In the genomic region with DNA sequence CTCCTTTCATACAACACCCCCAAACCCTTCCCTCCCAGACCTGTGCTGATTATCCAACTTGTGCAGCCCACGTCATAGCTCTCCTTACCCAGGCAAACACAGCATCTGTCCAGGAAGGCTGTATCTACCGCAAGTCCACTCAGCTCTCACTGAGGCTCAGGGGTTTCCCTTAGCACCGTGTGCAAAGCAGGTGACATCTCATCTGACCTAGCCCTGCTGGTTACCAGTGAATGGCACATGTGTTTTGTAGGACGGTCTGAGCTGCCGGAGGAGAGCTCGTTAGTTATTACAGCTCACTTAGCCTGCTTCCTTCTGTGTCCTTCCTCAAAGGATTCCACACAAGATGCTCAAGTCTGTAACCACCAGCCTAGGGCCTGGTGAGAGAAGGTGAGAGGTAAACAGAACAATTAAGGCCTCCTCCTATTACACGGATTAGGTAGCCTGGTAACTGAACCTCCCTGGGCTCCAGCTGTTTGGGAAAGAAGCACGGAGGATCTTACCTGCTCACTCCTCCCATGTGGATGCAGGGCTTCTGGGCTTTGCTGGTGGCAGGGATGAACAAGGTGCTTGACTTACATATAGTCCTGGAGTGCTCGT, we compare ENCODE assay signal across 25 mouse cellular contexts. TPM values are rescaled to one million over a fixed set of nuclear protein-coding genes. Genes with fewer than 3 reads are reported as not detected.
DNase-seq lines count a peak whose midpoint lies in the region; ATAC-seq and TF ChIP-seq lines count a peak whose summit lies in the region.
"Had no signal": no experiment of that assay in that cellular context is flagged by ENCODE, and none has a peak within 500 bp of the region (broad histone marks: within the 10 kb centered on the region; RNA-seq: fewer than 3 reads in every experiment).

No protein-coding gene starts in this region.

- no peak for TF ChIP-seq EP300 in CH12.LX (IDR thresholded peaks at IDR 0.05; ENCODE audit: low read length)

- H3K9ac ChIP-seq in heart, embryonic 11.5 days (ENCODE audit: low read depth, low read length): no peak overlapping the region
- peak overlapping the region; percentile 16; the same call in 1 of the 2 replicates for H3K9ac ChIP-seq in CH12.LX (ENCODE audit: insufficient read depth, low read depth)
- no peak overlapping the region for H3K9ac ChIP-seq in embryonic facial prominence, embryonic 14.5 days (ENCODE audit: low read depth, low read length)
- H3K9ac ChIP-seq: forebrain, embryonic 12.5 days; heart, embryonic 13.5 days; hindbrain, embryonic 12.5 days had no signal

- H3K4me1 ChIP-seq in heart, embryonic 11.5 days (ENCODE audit: control insufficient read depth, insufficient read depth, low read length): no peaks in the 10 kb centered on the region
- peaks cover 13% of the 10 kb centered on the region for H3K4me1 ChIP-seq in heart, embryonic 10.5 days
- H3K4me1 ChIP-seq in CH12.LX (ENCODE audit: control insufficient read depth in 1 of 2, insufficient read depth in 2 of 2): peaks cover 27 to 62% of the 10 kb centered on the region in 2 experiments
- peaks cover 12% of the 10 kb centered on the region for H3K4me1 ChIP-seq in embryonic facial prominence, embryonic 10.5 days
- H3K4me1 ChIP-seq in embryonic facial prominence, embryonic 14.5 days (ENCODE audit: control insufficient read depth, insufficient read depth, low read length): no peaks in the 10 kb centered on the region
- H3K4me1 ChIP-seq: forebrain, embryonic 12.5 days; hindbrain, embryonic 12.5 days had no signal

- TF ChIP-seq RAD21 in CH12.LX (IDR thresholded peaks at IDR 0.05; ENCODE audit: low read depth, low read length): no peak

- no peaks in the 10 kb centered on the region for H3K79me2 ChIP-seq in CH12.LX (replicated peaks; ENCODE audit: control insufficient read depth, extremely low read depth, insufficient read depth, poor library complexity, severe bottlenecking)

- no peaks in the 10 kb centered on the region for H3K9me3 ChIP-seq in heart, embryonic 11.5 days (replicated peaks; ENCODE audit: control insufficient read depth, low read length)
- H3K9me3 ChIP-seq in heart, embryonic 10.5 days: no peaks in the 10 kb centered on the region
- H3K9me3 ChIP-seq in CH12.LX (replicated peaks; ENCODE audit: low read length): no peaks in the 10 kb centered on the region
- H3K9me3 ChIP-seq in embryonic facial prominence, embryonic 10.5 days: no peaks in the 10 kb centered on the region
- no peaks in the 10 kb centered on the region for H3K9me3 ChIP-seq in embryonic facial prominence, embryonic 14.5 days (ENCODE audit: control insufficient read depth, low read length)
- H3K9me3 ChIP-seq: forebrain, embryonic 12.5 days; heart, embryonic 13.5 days; hindbrain, embryonic 12.5 days had no signal

- DNase-seq in heart, embryonic 10.5 days (ENCODE audit: low spot score): no peak
- DNase-seq in CH12.LX (ENCODE audit: extremely low read depth): peak; percentile 65
- peak; percentile 15 for DNase-seq in embryonic facial prominence, embryonic 10.5 days (ENCODE audit: low spot score)
- peak; percentile 67 for DNase-seq in embryonic facial prominence, embryonic 14.5 days (ENCODE audit: low spot score)
- DNase-seq in gastrocnemius, postnatal 10 days: no peak
- DNase-seq in cerebellum, adult 11 months: no peak
- DNase-seq: adrenal gland, adult 2 months; adrenal gland, postnatal 25 days; cerebellum, adult 11-12 months; cerebellum, adult 9-10 months; cerebellum, postnatal 25 days; gastrocnemius, postnatal 25 days; heart, postnatal 10 days; heart, postnatal 4 days; kidney, adult 8-10 months had no signal

- dilution Hi-C loops in CH12.LX (cut with MboI; ENCODE audit: extremely low pct_ligation_motif_present, extremely low pct_unique_long_range_greater_than_20kb, low sequenced_read_pairs): no loop called here

- in situ Hi-C loops in CH12.LX (cut with MboI; ENCODE audit: low pct_ligation_motif_present, low pct_unique_long_range_greater_than_20kb, low sequenced_read_pairs): loop anchor here (10.0 kb wide), 1 partner anchor 133 kb away; the partner anchor contains the start of gene C1qtnf12

- TF ChIP-seq POLR2A in CH12.LX (IDR thresholded peaks at IDR 0.05; ENCODE audit: low read depth, low read length): peak; percentile 57

- H3K27ac ChIP-seq in heart, embryonic 11.5 days (ENCODE audit: low read depth, low read length): no peak overlapping the region
- H3K27ac ChIP-seq in heart, embryonic 10.5 days: no peak overlapping the region
- peak overlapping the region; percentile 14; the same call in 1 of the 2 replicates for H3K27ac ChIP-seq in CH12.LX (ENCODE audit: insufficient read depth, low read depth)
- no peak overlapping the region for H3K27ac ChIP-seq in embryonic facial prominence, embryonic 10.5 days (replicated peaks)
- H3K27ac ChIP-seq in embryonic facial prominence, embryonic 14.5 days (replicated peaks; ENCODE audit: low read depth, low read length): 0 out of 2 replicates have a peak overlapping the region, but pooled peaks have one; percentile 39
- H3K27ac ChIP-seq: forebrain, embryonic 12.5 days; hindbrain, embryonic 12.5 days had no signal

- no peak overlapping the region; the same call in 1 of the 2 replicates for H3K4me2 ChIP-seq in heart, embryonic 11.5 days
- H3K4me2 ChIP-seq in CH12.LX (ENCODE audit: insufficient read depth, low read depth, poor library complexity, severe bottlenecking): peak overlapping the region; percentile 47
- H3K4me2 ChIP-seq in embryonic facial prominence, embryonic 14.5 days (ENCODE audit: low read depth, low read length): no peak overlapping the region
- H3K4me2 ChIP-seq: forebrain, embryonic 12.5 days; heart, embryonic 13.5 days; hindbrain, embryonic 12.5 days had no signal

- no peak for TF ChIP-seq CTCF in CH12.LX (conservative IDR thresholded peaks at IDR 0.05 in 1 of 2, IDR thresholded peaks at IDR 0.05 in 1 of 2; ENCODE audit: low read depth in 2 of 2, low read length in 2 of 2)

- ATAC-seq in heart, embryonic 11.5 days (replicated peaks; ENCODE audit: insufficient number of reproducible peaks, low FRiP score, low TSS enrichment): 0 out of 2 replicates have a peak, but pooled peaks have one; percentile 18
- ATAC-seq in embryonic facial prominence, embryonic 14.5 days (ENCODE audit: low read depth): peak; percentile 92
- ATAC-seq: forebrain, embryonic 16.5 days; hindbrain, embryonic 16.5 days; inflammation-experienced regulatory T-cells, adult 6 months; intestine, postnatal 0 days had no signal

- 54% methylated on average over 9 of the region's 9 CpGs for WGBS in heart, embryonic 11.5 days (ENCODE audit: insufficient replicate concordance)
- 54% methylated on average over 9 of the region's 9 CpGs for WGBS in heart, embryonic 10.5 days
- WGBS in embryonic facial prominence, embryonic 10.5 days: 57% methylated on average over 9 of the region's 9 CpGs
- 50% methylated on average over 9 of the region's 9 CpGs for WGBS in embryonic facial prominence, embryonic 14.5 days

- no peaks in the 10 kb centered on the region for H3K36me3 ChIP-seq in heart, embryonic 11.5 days (ENCODE audit: control insufficient read depth, insufficient read depth, low read length)
- no peaks in the 10 kb centered on the region for H3K36me3 ChIP-seq in heart, embryonic 10.5 days
- H3K36me3 ChIP-seq in CH12.LX (replicated peaks in 1 of 2; ENCODE audit: control insufficient read depth in 1 of 2, insufficient read depth in 1 of 2, low read length in 1 of 2): no peaks in the 10 kb centered on the region
- H3K36me3 ChIP-seq in embryonic facial prominence, embryonic 10.5 days (replicated peaks): no peaks in the 10 kb centered on the region
- no peaks in the 10 kb centered on the region for H3K36me3 ChIP-seq in embryonic facial prominence, embryonic 14.5 days (ENCODE audit: control insufficient read depth, insufficient read depth, low read length)
- H3K36me3 ChIP-seq: forebrain, embryonic 12.5 days; heart, embryonic 13.5 days; hindbrain, embryonic 12.5 days had no signal

- no peaks in the 10 kb centered on the region for H3K27me3 ChIP-seq in heart, embryonic 11.5 days (ENCODE audit: control insufficient read depth, insufficient read depth, low read length)
- H3K27me3 ChIP-seq in heart, embryonic 10.5 days (ENCODE audit: insufficient read depth, poor library complexity, severe bottlenecking): 0 out of 2 replicates have a peak, but pooled peaks cover 4% of the 10 kb centered on the region
- no peaks in the 10 kb centered on the region for H3K27me3 ChIP-seq in CH12.LX (replicated peaks)
- H3K27me3 ChIP-seq in embryonic facial prominence, embryonic 10.5 days (replicated peaks; ENCODE audit: low read depth, poor library complexity, severe bottlenecking): no peaks in the 10 kb centered on the region
- no peaks in the 10 kb centered on the region for H3K27me3 ChIP-seq in embryonic facial prominence, embryonic 14.5 days (replicated peaks; ENCODE audit: control insufficient read depth, insufficient read depth, low read length)
- H3K27me3 ChIP-seq: forebrain, embryonic 12.5 days; hindbrain, embryonic 12.5 days had no signal

- H3K4me3 ChIP-seq in heart, embryonic 11.5 days (ENCODE audit: low read depth, low read length): no peak overlapping the region
- H3K4me3 ChIP-seq in heart, embryonic 10.5 days: no peak overlapping the region
- peak overlapping the region; percentile 15 to 45 (median 29) for H3K4me3 ChIP-seq in CH12.LX (replicated peaks in 1 of 3; ENCODE audit: low read depth in 2 of 3, low read length in 2 of 3, poor library complexity in 1 of 3)
- H3K4me3 ChIP-seq in embryonic facial prominence, embryonic 10.5 days: no peak overlapping the region
- no peak overlapping the region for H3K4me3 ChIP-seq in embryonic facial prominence, embryonic 14.5 days (ENCODE audit: low read depth, low read length)
- H3K4me3 ChIP-seq: forebrain, embryonic 12.5 days; heart, embryonic 13.5 days; hindbrain, embryonic 12.5 days had no signal

RNA-seq across cellular contexts. Expression of gene 9430015G10Rik, which starts 11.9 kb away (rescaled TPM):
- 23.6 and 26.5 TPM in 2 replicates for polyA plus RNA-seq in heart, embryonic 11.5 days (2014; fragmentation: Nextera tagmentation; extraction: Ambion mirVana)
- polyA plus RNA-seq in heart, embryonic 10.5 days (2016; fragmentation: Nextera tagmentation; extraction: Ambion mirVana): 32.2 and 45.6 TPM in 2 replicates
- total RNA-seq in CH12.LX (2012; rRNA removed) (34.3 and 37.7 TPM in 2 replicates), CH12.LX (2014; rRNA removed) (29.8 and 31.1 TPM in 2 replicates)
- polyA plus RNA-seq in CH12.LX (2012; ENCODE audit: insufficient read length, low read depth): 29.8 and 33.2 TPM in 2 replicates
- 73.9 and 76.9 TPM in 2 replicates for polyA plus RNA-seq in embryonic facial prominence, embryonic 10.5 days (2016; fragmentation: Nextera tagmentation; extraction: Ambion mirVana)
- polyA plus RNA-seq in embryonic facial prominence, embryonic 14.5 days (2014; fragmentation: Nextera tagmentation; extraction: Ambion mirVana): 26.6 and 30.9 TPM in 2 replicates
- total RNA-seq in gastrocnemius, postnatal 10 days (2021): 1 to 10 TPM; 3.0 to 5.8 TPM

RNA-seq across cellular contexts. Expression of gene Rnf223, which starts 32.4 kb away (rescaled TPM):
- 0.10 TPM in 1 of 2 replicates, not detected in the other for polyA plus RNA-seq in heart, embryonic 11.5 days (2014; fragmentation: Nextera tagmentation; extraction: Ambion mirVana)
- 0.27 and 0.55 TPM in 2 replicates for polyA plus RNA-seq in heart, embryonic 10.5 days (2016; fragmentation: Nextera tagmentation; extraction: Ambion mirVana)
- total RNA-seq in CH12.LX (2012; rRNA removed) (0.21 and 0.29 TPM in 2 replicates), CH12.LX (2014; rRNA removed) (0.07 and 0.18 TPM in 2 replicates)
- polyA plus RNA-seq in CH12.LX (2012; ENCODE audit: insufficient read length, low read depth): 0.55 and 0.80 TPM in 2 replicates
- 0.70 and 0.89 TPM in 2 replicates for polyA plus RNA-seq in embryonic facial prominence, embryonic 10.5 days (2016; fragmentation: Nextera tagmentation; extraction: Ambion mirVana)
- polyA plus RNA-seq in embryonic facial prominence, embryonic 14.5 days (2014; fragmentation: Nextera tagmentation; extraction: Ambion mirVana): 0.31 and 0.45 TPM in 2 replicates
- total RNA-seq in gastrocnemius, postnatal 10 days (2021): under 1 TPM; 0.14 to 0.16 TPM
- total RNA-seq: gastrocnemius, adult 18-20 months; gastrocnemius, postnatal 25 days; granulocyte monocyte progenitor cell, adult 5-6 weeks; heart, postnatal 10 days had no signal
- polyA plus RNA-seq: inflammation-experienced regulatory T-cells, adult 6 months; intestine, postnatal 0 days had no signal

RNA-seq across cellular contexts. Expression of gene Ttll10, which starts 38.7 kb away (rescaled TPM):
- polyA plus RNA-seq in heart, embryonic 11.5 days (2014; fragmentation: Nextera tagmentation; extraction: Ambion mirVana): 0.36 TPM in 1 of 2 replicates, not detected in the other
- polyA plus RNA-seq in heart, embryonic 10.5 days (2016; fragmentation: Nextera tagmentation; extraction: Ambion mirVana): 0.19 and 0.38 TPM in 2 replicates
- total RNA-seq in CH12.LX (2012; rRNA removed): 0.04 TPM in 1 of 2 replicates, not detected in the other
- total RNA-seq in CH12.LX (2014; rRNA removed): not detected in 2 replicates
- polyA plus RNA-seq in CH12.LX (2012; ENCODE audit: insufficient read length, low read depth): not detected in 2 replicates
- 0.69 and 0.95 TPM in 2 replicates for polyA plus RNA-seq in embryonic facial prominence, embryonic 10.5 days (2016; fragmentation: Nextera tagmentation; extraction: Ambion mirVana)
- 1.2 and 2.8 TPM in 2 replicates for polyA plus RNA-seq in embryonic facial prominence, embryonic 14.5 days (2014; fragmentation: Nextera tagmentation; extraction: Ambion mirVana)
- total RNA-seq in gastrocnemius, postnatal 10 days (2021): not detected
- total RNA-seq: gastrocnemius, adult 18-20 months; gastrocnemius, postnatal 25 days; granulocyte monocyte progenitor cell, adult 5-6 weeks; heart, postnatal 10 days had no signal
- polyA plus RNA-seq: forebrain, embryonic 16.5 days; hindbrain, embryonic 16.5 days had no signal

Comparison
In these comparisons a context has a peak if more than half of its experiments do, and no peak if none do; other contexts are left out.
1. H3K27ac ChIP-seq: peak in CH12.LX (single experiment) and embryonic facial prominence, embryonic 14.5 days (single experiment); none in heart, embryonic 11.5 days (single experiment), heart, embryonic 10.5 days (single experiment) and embryonic facial prominence, embryonic 10.5 days (single experiment).
2. H3K4me3 ChIP-seq: peak in CH12.LX (3 of 3); none in heart, embryonic 11.5 days (single experiment), heart, embryonic 10.5 days (single experiment), embryonic facial prominence, embryonic 10.5 days (single experiment) and embryonic facial prominence, embryonic 14.5 days (single experiment).
3. DNase-seq: peak in CH12.LX (single experiment), embryonic facial prominence, embryonic 10.5 days (single experiment) and embryonic facial prominence, embryonic 14.5 days (single experiment); none in heart, embryonic 10.5 days (single experiment), gastrocnemius, postnatal 10 days (single experiment) and cerebellum, adult 11 months (single experiment).